Mouse (Mus musculus) kidney, adult 9 months (tissue): ENCODE results near the gene Ak5.
"Not testable (repeated sequence)": the region's sequence is repeated elsewhere in the genome, so short reads cannot be mapped to it uniquely, and the experiment has no call there.

Experiments used
- DNase-seq: peaks from one replicate; pipeline ENCODE4 v3.0.0; 2022

The Ak5 gene

DNA sequence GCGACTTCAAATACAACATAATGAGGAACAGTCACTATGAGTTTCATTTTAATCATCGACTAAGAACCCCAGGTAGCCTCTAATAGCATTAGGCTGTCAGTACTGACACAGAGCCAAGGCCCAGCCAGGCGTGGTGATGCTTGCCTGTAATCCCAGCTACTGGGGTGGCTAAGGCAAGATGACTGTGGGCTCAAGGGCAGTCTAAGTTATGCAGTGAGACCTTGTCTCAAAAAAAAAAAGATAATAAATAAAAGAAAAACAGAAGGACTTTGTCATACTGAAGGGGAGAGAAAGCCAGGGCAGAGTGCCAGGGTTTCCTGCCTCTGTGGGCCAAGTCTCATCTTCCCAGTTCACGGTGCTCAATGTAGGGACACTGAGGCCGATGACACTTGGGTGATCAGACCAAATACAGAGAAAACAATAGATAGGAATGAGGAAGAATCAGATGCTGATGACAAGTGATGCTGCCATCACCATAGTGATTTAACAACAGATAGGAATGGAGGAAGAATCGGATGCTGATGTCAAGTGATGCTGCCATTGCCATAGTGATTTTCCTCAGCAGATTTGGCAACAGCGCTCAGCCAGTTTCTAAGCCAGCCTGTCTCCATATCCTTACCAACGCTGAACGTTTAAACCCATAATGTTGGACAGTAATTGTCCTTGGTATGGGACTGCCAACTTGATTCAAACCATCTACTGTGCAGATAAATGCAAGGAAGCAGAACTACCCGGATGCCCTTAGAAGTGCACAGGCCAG lies 42.9 kb downstream of the Ak5 start:
- no peak for DNase-seq

DNA sequence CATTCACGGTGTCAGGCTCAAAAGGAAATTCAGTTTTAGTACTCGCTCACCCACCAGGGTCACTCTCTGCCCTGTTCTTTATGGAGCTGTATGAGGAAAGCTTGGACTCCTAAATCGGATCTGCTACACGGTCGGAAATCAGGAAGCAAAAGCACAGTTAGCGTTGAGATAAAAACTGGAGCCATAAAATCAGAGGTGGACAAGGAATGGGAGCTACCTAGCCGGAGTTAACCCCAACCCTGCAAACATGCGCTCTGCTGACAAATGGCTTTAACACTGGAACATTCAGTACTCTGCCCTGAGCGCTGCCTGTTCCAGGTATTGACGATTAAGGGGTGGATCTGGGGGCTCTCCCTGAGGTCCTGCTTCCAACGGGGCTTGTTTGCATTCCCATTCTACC lies 47.6 kb downstream of the Ak5 start:
- DNase-seq = no peak

GRCm38 (mm10) chr3:152620058-152620457 lies 48.1 kb downstream of the Ak5 start:
- no peak for DNase-seq

GRCm38 (mm10) chr3:152609076-152609475 lies 59.1 kb downstream of the Ak5 start:
- DNase-seq = peak; percentile 15

DNA sequence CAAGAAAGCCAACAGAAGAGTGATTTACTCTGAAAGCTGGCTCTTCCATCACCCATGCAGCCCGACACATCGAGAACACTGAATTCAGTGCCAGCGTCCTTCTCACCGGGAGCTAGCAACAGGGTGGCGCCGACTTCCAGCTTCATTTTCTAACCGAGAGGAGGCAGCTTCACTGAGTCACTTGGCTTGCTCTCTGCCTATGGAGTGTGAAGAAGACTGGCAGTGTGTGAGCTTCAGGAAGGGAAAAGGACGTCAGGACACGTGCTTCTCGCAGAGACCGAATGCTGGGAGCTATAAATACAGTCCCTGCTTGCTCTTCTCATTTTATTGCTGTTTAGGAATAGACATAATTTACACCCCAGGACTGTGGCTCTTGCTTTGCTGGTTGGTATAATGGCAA lies 62.3 kb downstream of the Ak5 start:
- no peak for DNase-seq

DNA sequence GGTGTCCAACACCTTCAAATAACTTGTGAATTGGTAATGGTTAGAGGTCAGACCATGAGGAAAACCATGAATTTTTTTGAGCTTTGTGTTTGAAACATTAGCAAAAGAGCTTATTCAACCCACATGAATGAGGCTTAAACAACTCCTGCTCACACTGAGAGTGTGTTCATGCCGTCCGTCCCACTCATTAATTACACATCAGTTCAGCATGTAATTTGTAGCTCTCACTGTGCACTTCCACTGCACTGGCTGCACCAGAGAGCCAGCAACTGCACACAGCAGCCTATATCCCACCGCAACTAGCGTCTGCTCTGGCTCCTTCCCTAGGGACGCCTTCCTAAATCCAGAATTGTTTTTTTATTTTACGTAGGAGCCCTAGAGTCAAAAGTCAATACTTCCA lies 68.5 kb downstream of the Ak5 start:
- DNase-seq = no peak

DNA sequence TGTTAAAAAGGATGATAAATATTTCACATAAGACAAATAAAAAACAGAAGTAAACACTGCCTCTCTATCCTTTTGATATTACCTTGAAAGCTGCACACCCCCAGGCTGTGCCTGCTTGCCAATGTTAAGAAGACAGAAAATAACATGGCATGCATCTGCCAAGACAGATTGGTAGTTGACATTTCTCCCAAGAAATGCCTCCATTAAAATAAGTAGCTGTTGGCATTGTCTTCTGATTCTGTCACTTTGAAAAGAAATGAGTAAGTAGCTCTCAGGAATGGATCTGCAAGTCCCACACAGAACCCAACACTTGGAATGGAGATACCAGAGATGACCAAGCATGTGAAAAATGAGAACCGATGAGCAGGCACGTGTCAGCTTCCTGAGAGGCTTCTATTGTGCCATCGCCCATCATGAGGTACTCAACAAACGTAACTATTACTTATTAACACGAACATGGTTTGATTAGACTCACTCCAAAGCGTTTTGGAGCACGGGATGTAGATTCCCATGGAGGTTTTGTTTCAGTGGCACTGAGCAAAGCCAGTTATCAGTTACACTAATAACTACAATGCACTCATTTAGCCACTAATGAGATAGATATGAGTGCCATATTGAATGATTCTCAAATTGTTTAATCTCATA lies 71.6 kb downstream of the Ak5 start:
- no peak for DNase-seq

- no peak for DNase-seq
These were observed 75.3 kb downstream of the Ak5 start for GRCm38 (mm10) chr3:152592767-152593425.

GRCm38 (mm10) chr3:152590491-152590890 lies 77.7 kb downstream of the Ak5 start:
- no peak for DNase-seq

DNA sequence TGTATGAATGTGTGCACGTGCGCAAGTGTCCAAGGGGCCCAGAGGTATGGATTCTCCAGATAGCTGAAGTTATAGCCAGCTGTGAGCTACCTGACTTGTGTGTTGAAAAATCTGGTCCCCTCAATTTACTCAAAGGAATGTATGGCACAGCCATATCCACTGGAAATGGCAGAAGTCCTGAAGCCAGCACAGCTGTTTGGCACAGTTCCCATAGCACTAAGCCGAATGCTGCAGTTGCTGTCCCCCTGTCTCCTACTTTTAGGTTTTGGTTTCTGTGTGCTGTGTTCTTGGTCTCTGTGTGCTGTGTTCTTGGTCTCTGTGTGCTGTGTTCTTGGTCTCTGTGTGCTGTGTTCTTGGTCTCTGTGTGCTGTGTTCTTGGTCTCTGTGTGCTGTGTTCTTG lies 79.1 kb downstream of the Ak5 start:
- not testable (repeated sequence) for DNase-seq

- DNase-seq = peak; percentile 6
These were observed 81.2 kb downstream of the Ak5 start for GRCm38 (mm10) chr3:152587007-152587406.

GRCm38 (mm10) chr3:152586191-152586590 lies 82.0 kb downstream of the Ak5 start:
- peak; percentile 6 for DNase-seq

DNA sequence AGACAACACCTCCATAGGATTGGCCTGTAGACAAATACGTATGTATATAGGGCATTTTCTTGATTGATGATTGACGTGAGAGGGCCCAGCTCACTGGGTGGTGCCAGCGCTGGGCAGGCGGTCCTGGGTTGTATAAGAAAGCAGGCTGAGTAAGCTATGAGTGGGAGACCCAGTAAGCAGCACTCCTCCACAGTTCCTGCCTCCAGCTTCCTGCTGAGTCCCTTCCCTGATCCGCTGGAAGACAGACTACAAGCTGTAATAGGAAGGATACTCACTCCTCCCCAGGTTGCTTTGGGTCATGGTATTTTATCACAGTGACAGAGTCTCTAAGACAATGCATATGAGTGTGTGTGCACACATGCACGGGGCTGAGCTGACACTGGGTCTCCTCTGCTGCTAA lies 82.6 kb downstream of the Ak5 start:
- no peak for DNase-seq

- no peak for DNase-seq
These were observed 85.1 kb downstream of the Ak5 start for GRCm38 (mm10) chr3:152583033-152583432.

DNA sequence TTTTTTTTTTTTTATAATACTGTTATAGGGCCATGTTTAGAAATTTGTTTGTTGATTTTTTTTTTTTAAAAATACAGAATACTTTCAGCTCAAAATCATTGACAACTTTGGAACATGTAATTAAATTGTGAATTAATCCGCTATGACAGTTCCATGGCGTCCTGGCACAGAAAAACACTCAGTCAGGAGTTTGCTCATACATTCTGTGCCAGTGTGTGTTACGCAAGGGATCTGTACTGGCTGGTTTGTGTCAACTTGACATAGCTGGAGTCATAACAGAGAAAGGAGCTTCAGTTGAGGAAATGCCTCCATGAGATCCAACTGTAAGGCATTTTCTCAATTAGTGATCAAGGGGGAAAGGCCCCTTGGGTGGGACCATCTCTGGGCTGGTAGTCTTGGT lies 86.3 kb downstream of the Ak5 start:
- not testable (repeated sequence) for DNase-seq

GRCm38 (mm10) chr3:152579984-152580591 lies 88.1 kb downstream of the Ak5 start:
- DNase-seq = no peak

DNA sequence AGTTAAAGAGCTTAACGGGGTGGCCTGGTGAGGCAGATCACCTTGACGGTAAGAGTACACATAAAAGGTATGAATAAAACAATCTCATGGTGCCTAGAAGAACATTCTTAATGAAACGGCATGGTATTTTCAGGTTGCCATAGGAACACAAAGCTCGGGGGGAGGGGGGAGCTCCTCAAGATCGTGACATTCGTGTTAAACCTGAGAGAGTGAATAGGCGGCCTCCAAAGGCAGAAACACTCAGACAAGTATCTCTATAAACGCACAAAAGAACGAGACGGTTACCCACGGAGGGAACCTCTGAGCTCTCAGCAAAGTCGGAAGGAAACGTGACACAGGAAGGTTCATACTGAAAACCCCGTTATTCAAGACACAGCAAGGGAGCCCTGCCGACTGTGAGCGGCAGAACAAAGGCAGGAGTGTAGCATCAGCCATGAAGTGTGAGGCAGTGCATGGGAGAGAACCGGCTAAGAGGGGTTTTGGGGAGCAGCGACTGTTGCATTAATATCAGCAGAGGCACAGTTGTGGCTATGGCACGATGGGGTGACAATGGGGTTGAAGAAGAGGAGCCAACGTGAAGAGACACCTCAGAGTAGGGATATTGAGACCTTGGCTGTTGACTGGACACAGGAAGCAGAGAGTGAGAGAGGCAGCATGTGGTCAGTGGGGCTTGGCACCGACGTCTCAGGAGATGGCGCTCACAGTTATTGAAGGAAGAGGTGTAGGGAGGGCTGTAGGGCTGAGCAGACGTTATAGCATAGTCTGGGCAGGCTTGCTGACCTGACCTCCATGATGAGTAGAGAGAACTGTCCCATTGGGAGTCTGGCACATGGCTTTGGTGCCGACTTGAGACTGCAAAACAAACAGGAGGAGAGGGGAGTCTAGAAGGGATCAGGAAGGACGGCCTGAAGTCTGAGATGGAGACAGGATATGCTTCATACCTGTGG lies 89.6 kb downstream of the Ak5 start:
- no peak for DNase-seq

- no peak for DNase-seq
These were observed 90.4 kb downstream of the Ak5 start for GRCm38 (mm10) chr3:152577763-152578162.

- DNase-seq = no peak
These were observed 90.9 kb downstream of the Ak5 start for GRCm38 (mm10) chr3:152577273-152577672.

- peak; percentile 35 for DNase-seq
These were observed 98.9 kb downstream of the Ak5 start for GRCm38 (mm10) chr3:152569242-152569605.

DNA sequence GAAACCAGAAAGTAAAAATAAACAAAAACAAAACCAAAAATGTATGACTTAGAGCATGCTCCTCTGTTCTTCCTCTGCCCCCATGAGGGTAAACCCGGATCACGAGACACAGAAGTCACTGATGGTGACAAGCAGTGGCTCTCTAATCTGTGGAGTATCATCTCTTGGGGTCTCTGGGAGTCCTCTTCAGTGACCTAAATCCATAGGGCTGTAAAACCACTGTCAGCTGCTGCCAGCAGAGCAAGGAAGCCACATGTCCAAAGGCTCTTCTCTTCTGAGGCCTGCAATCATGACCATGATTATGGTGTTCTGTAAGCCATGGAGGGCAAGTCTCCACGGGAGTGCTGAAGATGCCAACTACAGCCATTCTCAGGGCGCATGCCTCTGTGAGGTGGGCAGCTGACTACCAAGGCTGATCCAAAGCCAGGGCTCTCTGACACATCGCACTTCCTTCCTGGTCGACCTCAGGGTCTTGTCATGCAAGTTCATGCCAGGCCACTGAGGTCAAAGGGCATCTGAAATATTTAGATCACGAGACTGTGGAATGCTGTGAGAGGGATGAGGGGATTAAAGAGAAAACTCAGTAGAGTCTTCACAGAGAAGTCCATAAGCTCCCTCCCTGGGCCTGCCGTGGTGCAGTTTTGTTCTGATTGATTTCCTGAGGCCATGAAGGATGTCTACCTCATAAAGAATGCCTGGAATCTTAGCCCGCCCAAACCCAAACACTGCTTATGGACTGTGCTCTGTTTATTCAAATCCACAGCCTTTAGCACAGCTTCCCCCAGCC lies 99.5 kb downstream of the Ak5 start:
- peak; percentile 45 for DNase-seq
